Mouse (Mus musculus): ENCODE results near the gene Prkar2b. TPM values are rescaled to one million over a fixed set of nuclear protein-coding genes. Genes with fewer than 3 reads are reported as not detected.

The Prkar2b gene
- polyA plus RNA-seq, 1 experiment from 2014 or later: 38.1 TPM

- 53% methylated on average over 2 of the region's 2 CpGs for WGBS
- peak overlapping the region; percentile 87 for H3K4me2 ChIP-seq
- no peaks in the 10 kb centered on the region for H3K36me3 ChIP-seq
- peak overlapping the region; percentile 69 for H3K4me3 ChIP-seq
- no peaks in the 10 kb centered on the region for H3K27me3 ChIP-seq
- no peaks in the 10 kb centered on the region for H3K9me3 ChIP-seq
- no peak overlapping the region for H3K9ac ChIP-seq
- no peak overlapping the region; the same call in 1 of the 2 replicates for H3K27ac ChIP-seq
- H3K4me1 ChIP-seq: peaks cover 35% of the 10 kb centered on the region
- no peak for ATAC-seq (ENCODE audit: insufficient number of reproducible peaks, insufficient read depth, low FRiP score, low TSS enrichment, low read depth)
Measured at GRCm38 (mm10) chr12:32059135-32059534, 2.0 kb downstream of the Prkar2b start.

- H3K4me3 ChIP-seq: no peak overlapping the region
- WGBS: 82% methylated on average over 12 of the region's 12 CpGs
Measured at GRCm38 (mm10) chr12:32057461-32058199, 3.5 kb downstream of the Prkar2b start.

GRCm38 (mm10) chr12:32055797-32056196, 5.3 kb downstream of the Prkar2b start:
- Histone ChIP-seq H3K4me2 (no peak overlapping the region), H3K4me1 (peaks cover 48% of the 10 kb centered on the region), H3K27me3 (no peaks in the 10 kb centered on the region), H3K9me3 (no peaks in the 10 kb centered on the region), H3K36me3 (no peaks in the 10 kb centered on the region), H3K4me3 (no peak overlapping the region), H3K27ac (no peak overlapping the region), H3K9ac (no peak overlapping the region)
- WGBS: 92% methylated on average over 3 of the region's 3 CpGs
- ATAC-seq (ENCODE audit: insufficient number of reproducible peaks, insufficient read depth, low FRiP score, low TSS enrichment, low read depth): no peak

More at GRCm38 (mm10) chr12:32057461-32058199, 3.5 kb downstream of the Prkar2b start:
- Histone ChIP-seq H3K4me2 (no peak overlapping the region), H3K4me1 (peaks cover 43% of the 10 kb centered on the region), H3K27me3 (no peaks in the 10 kb centered on the region), H3K27ac (no peak overlapping the region), H3K36me3 (no peaks in the 10 kb centered on the region), H3K9ac (no peak overlapping the region), H3K9me3 (no peaks in the 10 kb centered on the region)
- no peak for ATAC-seq (ENCODE audit: insufficient number of reproducible peaks, insufficient read depth, low FRiP score, low TSS enrichment, low read depth)

- H3K4me3 ChIP-seq: no peak overlapping the region
- H3K27me3 ChIP-seq: no peaks in the 10 kb centered on the region
- H3K36me3 ChIP-seq: no peaks in the 10 kb centered on the region
- H3K4me1 ChIP-seq: peaks cover 45% of the 10 kb centered on the region
- 69% methylated on average over 9 of the region's 9 CpGs for WGBS
- no peak overlapping the region for H3K27ac ChIP-seq
- ATAC-seq (ENCODE audit: insufficient number of reproducible peaks, insufficient read depth, low FRiP score, low TSS enrichment, low read depth): no peak
- no peaks in the 10 kb centered on the region for H3K9me3 ChIP-seq
- no peak overlapping the region for H3K9ac ChIP-seq
- H3K4me2 ChIP-seq: no peak overlapping the region
Measured at GRCm38 (mm10) chr12:32054476-32055166, 6.5 kb downstream of the Prkar2b start.

- peaks cover 38% of the 10 kb centered on the region for H3K4me1 ChIP-seq
- H3K4me2 ChIP-seq: no peak overlapping the region
- H3K9ac ChIP-seq: no peak overlapping the region
- no peaks in the 10 kb centered on the region for H3K9me3 ChIP-seq
- no peaks in the 10 kb centered on the region for H3K27me3 ChIP-seq
- no peak overlapping the region for H3K4me3 ChIP-seq
- no peak overlapping the region for H3K27ac ChIP-seq
- H3K36me3 ChIP-seq: no peaks in the 10 kb centered on the region
- 73% methylated on average over 11 of the region's 11 CpGs for WGBS
- ATAC-seq (ENCODE audit: insufficient number of reproducible peaks, insufficient read depth, low FRiP score, low TSS enrichment, low read depth): no peak
Measured at GRCm38 (mm10) chr12:32053637-32054366, 7.3 kb downstream of the Prkar2b start.

GRCm38 (mm10) chr12:32052882-32053281, 8.2 kb downstream of the Prkar2b start:
- no peaks in the 10 kb centered on the region for H3K9me3 ChIP-seq
- 77% methylated on average over 4 of the region's 4 CpGs for WGBS
- H3K4me1 ChIP-seq: peaks cover 32% of the 10 kb centered on the region
- no peak overlapping the region for H3K27ac ChIP-seq
- H3K27me3 ChIP-seq: no peaks in the 10 kb centered on the region
- no peak overlapping the region for H3K4me3 ChIP-seq
- no peak overlapping the region for H3K4me2 ChIP-seq
- H3K9ac ChIP-seq: no peak overlapping the region
- no peaks in the 10 kb centered on the region for H3K36me3 ChIP-seq
- ATAC-seq (ENCODE audit: insufficient number of reproducible peaks, insufficient read depth, low FRiP score, low TSS enrichment, low read depth): no peak

GRCm38 (mm10) chr12:32050165-32050564, 10.9 kb downstream of the Prkar2b start:
- H3K27ac ChIP-seq: no peak overlapping the region
- H3K9me3 ChIP-seq: no peaks in the 10 kb centered on the region
- H3K36me3 ChIP-seq: no peaks in the 10 kb centered on the region
- ATAC-seq (ENCODE audit: insufficient number of reproducible peaks, insufficient read depth, low FRiP score, low TSS enrichment, low read depth): no peak
- no peaks in the 10 kb centered on the region for H3K27me3 ChIP-seq
- no peak overlapping the region for H3K4me3 ChIP-seq
- no peak overlapping the region for H3K9ac ChIP-seq
- no peak overlapping the region for H3K4me2 ChIP-seq
- WGBS: 51% methylated on average over 5 of the region's 5 CpGs
- H3K4me1 ChIP-seq: peaks cover 29% of the 10 kb centered on the region

GRCm38 (mm10) chr12:32045566-32046330, 15.3 kb downstream of the Prkar2b start:
- H3K9ac ChIP-seq: no peak overlapping the region
- H3K36me3 ChIP-seq: no peaks in the 10 kb centered on the region
- ATAC-seq (ENCODE audit: insufficient number of reproducible peaks, insufficient read depth, low FRiP score, low TSS enrichment, low read depth): no peak
- no peak overlapping the region for H3K4me3 ChIP-seq
- peaks cover 26% of the 10 kb centered on the region for H3K4me1 ChIP-seq
- no peak overlapping the region for H3K4me2 ChIP-seq
- peak overlapping the region; percentile 79 for H3K27ac ChIP-seq
- H3K9me3 ChIP-seq: no peaks in the 10 kb centered on the region
- no peaks in the 10 kb centered on the region for H3K27me3 ChIP-seq
- WGBS: 67% methylated on average over 17 of the region's 17 CpGs

GRCm38 (mm10) chr12:32044487-32045134, 16.5 kb downstream of the Prkar2b start:
- no peaks in the 10 kb centered on the region for H3K27me3 ChIP-seq
- peaks cover 26% of the 10 kb centered on the region for H3K4me1 ChIP-seq
- 5% methylated on average over 5 of the region's 5 CpGs for WGBS
- peak overlapping the region; percentile 42 for H3K4me2 ChIP-seq
- ATAC-seq (ENCODE audit: insufficient number of reproducible peaks, insufficient read depth, low FRiP score, low TSS enrichment, low read depth): peak; percentile 96
- no peak overlapping the region for H3K4me3 ChIP-seq
- 0 out of 2 replicates have a peak overlapping the region, but pooled peaks have one; percentile 2 for H3K9ac ChIP-seq
- peak overlapping the region; percentile 91 for H3K27ac ChIP-seq
- no peaks in the 10 kb centered on the region for H3K36me3 ChIP-seq
- no peaks in the 10 kb centered on the region for H3K9me3 ChIP-seq

GRCm38 (mm10) chr12:32033536-32033935, 27.6 kb downstream of the Prkar2b start:
- no peaks in the 10 kb centered on the region for H3K9me3 ChIP-seq
- 76% methylated on average over 6 of the region's 6 CpGs for WGBS
- H3K27me3 ChIP-seq: no peaks in the 10 kb centered on the region
- no peak overlapping the region for H3K9ac ChIP-seq
- no peak for ATAC-seq (ENCODE audit: insufficient number of reproducible peaks, insufficient read depth, low FRiP score, low TSS enrichment, low read depth)
- H3K4me3 ChIP-seq: no peak overlapping the region
- no peak overlapping the region for H3K4me2 ChIP-seq
- no peaks in the 10 kb centered on the region for H3K36me3 ChIP-seq
- H3K27ac ChIP-seq: no peak overlapping the region
- H3K4me1 ChIP-seq: no peaks in the 10 kb centered on the region

GRCm38 (mm10) chr12:32032917-32033316, 28.2 kb downstream of the Prkar2b start:
- no peaks in the 10 kb centered on the region for H3K36me3 ChIP-seq
- no peak overlapping the region for H3K4me2 ChIP-seq
- no peaks in the 10 kb centered on the region for H3K4me1 ChIP-seq
- WGBS: 93% methylated on average over 7 of the region's 7 CpGs
- no peak overlapping the region for H3K4me3 ChIP-seq
- H3K9me3 ChIP-seq: no peaks in the 10 kb centered on the region
- no peak overlapping the region for H3K27ac ChIP-seq
- no peak overlapping the region for H3K9ac ChIP-seq
- no peaks in the 10 kb centered on the region for H3K27me3 ChIP-seq
- ATAC-seq (ENCODE audit: insufficient number of reproducible peaks, insufficient read depth, low FRiP score, low TSS enrichment, low read depth): no peak
